Mouse (Mus musculus): ENCODE measurements around the gene Spats2l. TPM values are rescaled to one million over a fixed set of nuclear protein-coding genes. Genes with fewer than 3 reads are reported as not detected.

The Spats2l gene
- polyA plus RNA-seq, 2 experiments from 2014 or later = 0.54 to 1.0 TPM

- ATAC-seq = no peak
These were observed 215.2 kb downstream of the Spats2l start for GRCm38 (mm10) chr1:57989052-57989600.

GRCm38 (mm10) chr1:57991277-57991676, 217.3 kb downstream of the Spats2l start:
- no peak for ATAC-seq

DNA sequence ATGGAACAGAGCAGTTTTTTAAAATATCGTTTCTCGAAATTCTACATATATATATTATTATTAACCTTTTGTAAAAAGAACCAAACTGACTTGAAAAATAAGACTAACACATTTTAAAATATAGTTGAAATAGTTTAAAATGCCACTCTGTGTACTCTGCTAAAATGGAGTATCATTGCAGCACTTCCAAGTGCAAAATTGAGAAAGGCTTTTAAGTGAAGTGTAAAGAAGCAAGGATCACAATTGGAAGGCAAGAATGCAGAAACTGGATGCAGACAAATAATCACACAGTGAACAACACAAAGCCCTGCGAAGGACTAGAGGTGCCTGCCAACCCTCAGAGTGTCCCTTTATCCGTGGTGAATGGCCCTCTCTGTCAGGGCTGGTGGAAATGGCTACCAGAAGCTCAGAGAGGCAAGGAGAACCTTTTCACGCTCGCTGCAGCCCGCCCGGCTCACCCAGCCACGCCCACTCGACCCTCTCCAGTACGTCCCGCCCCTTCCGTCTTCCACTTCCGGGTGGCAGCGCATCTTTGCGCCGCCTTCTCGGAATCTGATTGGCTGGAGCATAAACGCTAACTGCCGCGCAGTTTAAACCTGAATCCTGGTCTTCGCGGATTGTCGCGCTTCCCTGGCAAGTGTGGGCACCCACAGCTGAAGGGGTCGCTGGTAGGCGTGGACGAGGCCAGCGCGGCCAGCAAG, 221.6 kb downstream of the Spats2l start, which contains the start of gene Sgo2a:
Gene Sgo2a, plus strand, starts transcription at position 540 of the 701 bp plus-strand sequence.
- peak; percentile 100 for ATAC-seq

GRCm38 (mm10) chr1:57996133-57996615, 222.2 kb downstream of the Spats2l start:
- ATAC-seq = peak; percentile 56

Other genes starting within 250 kb of the Spats2l start
- gene Sgo2a, start 221.8 kb downstream of the Spats2l start, polyA plus RNA-seq (2017; shearing (Covaris generic)) = 1 to 10 TPM in 1 of 2 experiments, under 1 TPM in 1; 0.89 to 1.4 TPM
- gene Kctd18, start 244.8 kb downstream of the Spats2l start, polyA plus RNA-seq (2017; shearing (Covaris generic)) = 10 to 100 TPM; 25.3 to 33.8 TPM

All from CD4-positive, CD25-positive, alpha-beta regulatory T cell, adult 4 months (primary cell).